Mouse (Mus musculus): ENCODE data around the gene Dennd6a. TPM values are rescaled to one million over a fixed set of nuclear protein-coding genes. Genes with fewer than 3 reads are reported as not detected.

The Dennd6a gene
- polyA plus RNA-seq, 1 experiment from 2014 or later, result 26.7 TPM

- WGBS, result 57% methylated on average over 2 of the region's 2 CpGs
- Histone ChIP-seq H3K4me1 (ENCODE audit: control insufficient read depth in 2 of 2, insufficient read depth in 2 of 2, low read length in 2 of 2) (no peaks in the 10 kb centered on the region), H3K9ac (ENCODE audit: low read length) (no peak overlapping the region), H3K36me3 (ENCODE audit: control insufficient read depth, insufficient read depth, low read length) (peaks cover 31% of the 10 kb centered on the region), H3K4me3 (ENCODE audit: control insufficient read depth in 1 of 2, insufficient read depth in 1 of 2, low read depth in 1 of 2, low read length in 2 of 2) (no peak overlapping the region), H3K27me3 (ENCODE audit: control insufficient read depth, insufficient read depth, low read length) (no peaks in the 10 kb centered on the region), H3K4me2 (ENCODE audit: low read length) (no peak overlapping the region), H3K27ac (replicated peaks in 1 of 2; ENCODE audit: control insufficient read depth in 1 of 2, insufficient read depth in 1 of 2, low read depth in 2 of 2, low read length in 2 of 2) (no peak overlapping the region), H3K9me3 (ENCODE audit: control insufficient read depth, low read length) (peaks cover 7% of the 10 kb centered on the region; the same call in 1 of the 2 replicates)
- no peak for ATAC-seq (ENCODE audit: insufficient number of reproducible peaks, insufficient read depth, low FRiP score, low read depth)
Measured at GRCm38 (mm10) chr14:26593281-26593895, 19.7 kb downstream of the Dennd6a start.

GRCm38 (mm10) chr14:26595167-26595566 is 21.5 kb downstream of the Dennd6a start:
- ATAC-seq (ENCODE audit: insufficient number of reproducible peaks, insufficient read depth, low FRiP score, low read depth), result no peak
- 90% methylated on average over 7 of the region's 7 CpGs for WGBS
- Histone ChIP-seq H3K9ac (ENCODE audit: low read length) (no peak overlapping the region), H3K9me3 (ENCODE audit: control insufficient read depth, low read length) (peaks cover 8% of the 10 kb centered on the region; the same call in 1 of the 2 replicates), H3K27ac (replicated peaks in 1 of 2; ENCODE audit: control insufficient read depth in 1 of 2, insufficient read depth in 1 of 2, low read depth in 2 of 2, low read length in 2 of 2) (no peak overlapping the region), H3K4me1 (ENCODE audit: control insufficient read depth in 2 of 2, insufficient read depth in 2 of 2, low read length in 2 of 2) (no peaks in the 10 kb centered on the region), H3K27me3 (ENCODE audit: control insufficient read depth, insufficient read depth, low read length) (no peaks in the 10 kb centered on the region), H3K4me3 (ENCODE audit: control insufficient read depth in 1 of 2, insufficient read depth in 1 of 2, low read depth in 1 of 2, low read length in 2 of 2) (no peak overlapping the region), H3K4me2 (ENCODE audit: low read length) (no peak overlapping the region), H3K36me3 (ENCODE audit: control insufficient read depth, insufficient read depth, low read length) (peaks cover 47% of the 10 kb centered on the region)

- Histone ChIP-seq H3K27ac (replicated peaks in 1 of 2; ENCODE audit: control insufficient read depth in 1 of 2, insufficient read depth in 1 of 2, low read depth in 2 of 2, low read length in 2 of 2) (no peak overlapping the region), H3K9ac (ENCODE audit: low read length) (no peak overlapping the region), H3K9me3 (ENCODE audit: control insufficient read depth, low read length) (peaks cover 8% of the 10 kb centered on the region; the same call in 1 of the 2 replicates), H3K4me3 (ENCODE audit: control insufficient read depth in 1 of 2, insufficient read depth in 1 of 2, low read depth in 1 of 2, low read length in 2 of 2) (no peak overlapping the region), H3K36me3 (ENCODE audit: control insufficient read depth, insufficient read depth, low read length) (peaks cover 53% of the 10 kb centered on the region), H3K4me1 (ENCODE audit: control insufficient read depth in 2 of 2, insufficient read depth in 2 of 2, low read length in 2 of 2) (no peaks in the 10 kb centered on the region), H3K27me3 (ENCODE audit: control insufficient read depth, insufficient read depth, low read length) (no peaks in the 10 kb centered on the region), H3K4me2 (ENCODE audit: low read length) (no peak overlapping the region)
- ATAC-seq (ENCODE audit: insufficient number of reproducible peaks, insufficient read depth, low FRiP score, low read depth), result no peak
- 71% methylated on average over 5 of the region's 5 CpGs for WGBS
Measured at GRCm38 (mm10) chr14:26595695-26596365, 22.2 kb downstream of the Dennd6a start.

GRCm38 (mm10) chr14:26605354-26605753 is 31.7 kb downstream of the Dennd6a start:
- no peak for ATAC-seq (ENCODE audit: insufficient number of reproducible peaks, insufficient read depth, low FRiP score, low read depth)
- H3K27ac ChIP-seq (replicated peaks in 1 of 2; ENCODE audit: control insufficient read depth in 1 of 2, insufficient read depth in 1 of 2, low read depth in 2 of 2, low read length in 2 of 2), result no peak overlapping the region
- H3K36me3 ChIP-seq (ENCODE audit: control insufficient read depth, insufficient read depth, low read length), result peaks cover 84% of the 10 kb centered on the region
- no peak overlapping the region for H3K4me3 ChIP-seq (ENCODE audit: control insufficient read depth in 1 of 2, insufficient read depth in 1 of 2, low read depth in 1 of 2, low read length in 2 of 2)
- 84% methylated on average over 4 of the region's 4 CpGs for WGBS
- no peaks in the 10 kb centered on the region for H3K27me3 ChIP-seq (ENCODE audit: control insufficient read depth, insufficient read depth, low read length)
- H3K9ac ChIP-seq (ENCODE audit: low read length), result no peak overlapping the region
- H3K4me1 ChIP-seq (ENCODE audit: control insufficient read depth in 2 of 2, insufficient read depth in 2 of 2, low read length in 2 of 2), result no peaks in the 10 kb centered on the region
- H3K9me3 ChIP-seq (ENCODE audit: control insufficient read depth, low read length), result no peaks in the 10 kb centered on the region
- no peak overlapping the region for H3K4me2 ChIP-seq (ENCODE audit: low read length)

- H3K9me3 ChIP-seq (ENCODE audit: control insufficient read depth, low read length), result no peaks in the 10 kb centered on the region
- no peak overlapping the region for H3K4me3 ChIP-seq (ENCODE audit: control insufficient read depth in 1 of 2, insufficient read depth in 1 of 2, low read depth in 1 of 2, low read length in 2 of 2)
- no peaks in the 10 kb centered on the region for H3K4me1 ChIP-seq (ENCODE audit: control insufficient read depth in 2 of 2, insufficient read depth in 2 of 2, low read length in 2 of 2)
- H3K27me3 ChIP-seq (ENCODE audit: control insufficient read depth, insufficient read depth, low read length), result no peaks in the 10 kb centered on the region
- H3K27ac ChIP-seq (replicated peaks in 1 of 2; ENCODE audit: control insufficient read depth in 1 of 2, insufficient read depth in 1 of 2, low read depth in 2 of 2, low read length in 2 of 2), result no peak overlapping the region
- no peak overlapping the region for H3K4me2 ChIP-seq (ENCODE audit: low read length)
- 91% methylated on average over 1 of the region's 1 CpGs for WGBS
- peaks cover 94% of the 10 kb centered on the region for H3K36me3 ChIP-seq (ENCODE audit: control insufficient read depth, insufficient read depth, low read length)
- no peak for ATAC-seq (ENCODE audit: insufficient number of reproducible peaks, insufficient read depth, low FRiP score, low read depth)
- H3K9ac ChIP-seq (ENCODE audit: low read length), result no peak overlapping the region
Measured at GRCm38 (mm10) chr14:26609674-26610073, 36.0 kb downstream of the Dennd6a start.

GRCm38 (mm10) chr14:26610689-26611088 is 37.0 kb downstream of the Dennd6a start:
- H3K36me3 ChIP-seq (ENCODE audit: control insufficient read depth, insufficient read depth, low read length), result peaks cover 94% of the 10 kb centered on the region
- ATAC-seq (ENCODE audit: insufficient number of reproducible peaks, insufficient read depth, low FRiP score, low read depth), result no peak

GRCm38 (mm10) chr14:26625301-26625700 is 51.6 kb downstream of the Dennd6a start:
- H3K4me2 ChIP-seq (ENCODE audit: low read length), result no peak overlapping the region
- no peak overlapping the region for H3K4me3 ChIP-seq (ENCODE audit: control insufficient read depth in 1 of 2, insufficient read depth in 1 of 2, low read depth in 1 of 2, low read length in 2 of 2)
- H3K9me3 ChIP-seq (ENCODE audit: control insufficient read depth, low read length), result no peaks in the 10 kb centered on the region
- ATAC-seq (ENCODE audit: insufficient number of reproducible peaks, insufficient read depth, low FRiP score, low read depth), result no peak
- no peak overlapping the region for H3K9ac ChIP-seq (ENCODE audit: low read length)
- no peaks in the 10 kb centered on the region for H3K27me3 ChIP-seq (ENCODE audit: control insufficient read depth, insufficient read depth, low read length)
- peaks cover 89% of the 10 kb centered on the region for H3K36me3 ChIP-seq (ENCODE audit: control insufficient read depth, insufficient read depth, low read length)
- WGBS, result 72% methylated on average over 4 of the region's 4 CpGs
- no peaks in the 10 kb centered on the region for H3K4me1 ChIP-seq (ENCODE audit: control insufficient read depth in 2 of 2, insufficient read depth in 2 of 2, low read length in 2 of 2)
- H3K27ac ChIP-seq (replicated peaks in 1 of 2; ENCODE audit: control insufficient read depth in 1 of 2, insufficient read depth in 1 of 2, low read depth in 2 of 2, low read length in 2 of 2), result no peak overlapping the region

More at GRCm38 (mm10) chr14:26610689-26611088, 37.0 kb downstream of the Dennd6a start:
- no peaks in the 10 kb centered on the region for H3K27me3 ChIP-seq (ENCODE audit: control insufficient read depth, insufficient read depth, low read length)
- WGBS, result 93% methylated on average over 4 of the region's 4 CpGs
- H3K4me1 ChIP-seq (ENCODE audit: control insufficient read depth in 2 of 2, insufficient read depth in 2 of 2, low read length in 2 of 2), result no peaks in the 10 kb centered on the region
- no peak overlapping the region for H3K4me3 ChIP-seq (ENCODE audit: control insufficient read depth in 1 of 2, insufficient read depth in 1 of 2, low read depth in 1 of 2, low read length in 2 of 2)
- no peak overlapping the region for H3K4me2 ChIP-seq (ENCODE audit: low read length)
- H3K27ac ChIP-seq (replicated peaks in 1 of 2; ENCODE audit: control insufficient read depth in 1 of 2, insufficient read depth in 1 of 2, low read depth in 2 of 2, low read length in 2 of 2), result no peak overlapping the region
- no peaks in the 10 kb centered on the region for H3K9me3 ChIP-seq (ENCODE audit: control insufficient read depth, low read length)
- H3K9ac ChIP-seq (ENCODE audit: low read length), result no peak overlapping the region

Measured in heart, embryonic 14.5 days (tissue).